Mouse (Mus musculus): ENCODE measurements at regions not wholly inside any gene's neighbourhood (a gene's known extent, or its start where the extent isn't known, plus 50 kb on each side); places are given as distances from the start of the nearest gene placed in this dataset.
A peak's percentile ranks its signal among the peaks of the same experiment; 100 is the strongest.

DNA sequence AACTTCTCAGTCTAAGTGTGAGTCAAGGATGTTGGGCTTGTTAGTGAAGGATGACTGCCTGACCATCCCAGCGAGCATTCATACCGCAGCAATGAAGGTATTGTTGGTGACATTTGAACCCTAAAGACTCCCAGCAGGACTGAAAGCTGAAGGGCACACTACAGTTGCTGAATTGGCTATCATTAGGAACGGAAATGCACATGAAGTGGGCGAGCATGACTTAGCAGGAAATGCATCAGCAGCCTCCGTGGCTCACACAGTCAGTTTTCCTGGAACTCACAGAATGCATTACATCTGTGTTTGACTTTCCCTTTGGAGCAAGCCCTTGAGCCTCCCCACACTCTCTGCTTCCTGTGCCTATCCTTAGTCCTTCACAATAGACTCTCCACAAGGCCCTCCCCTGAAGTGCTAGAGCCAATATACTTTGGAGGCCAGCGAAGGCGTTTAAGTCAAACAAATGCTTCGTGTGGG is 63.9 kb downstream of the Tmco5 start:
- DNase-seq: no peak

DNA sequence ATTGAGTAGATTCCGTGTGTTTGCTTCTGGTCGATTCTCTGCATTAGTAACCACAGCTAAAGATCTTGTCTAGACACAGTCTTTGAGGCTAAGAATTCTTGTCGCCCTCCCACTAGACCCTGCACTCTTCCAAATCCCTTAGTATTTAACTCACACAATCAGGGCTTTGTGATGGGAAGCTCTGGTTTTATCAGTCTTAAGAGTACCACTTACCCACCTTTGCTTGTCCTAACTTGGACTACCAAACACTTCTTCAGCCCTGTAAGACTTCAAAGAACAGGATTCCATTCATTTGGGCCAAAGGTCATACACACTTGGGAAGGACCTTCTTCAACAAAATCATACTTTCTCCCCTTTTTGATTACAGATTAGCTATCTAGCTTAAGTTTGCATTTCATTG is 70.0 kb downstream of the Tmco5 start:
- no peak for DNase-seq

DNA sequence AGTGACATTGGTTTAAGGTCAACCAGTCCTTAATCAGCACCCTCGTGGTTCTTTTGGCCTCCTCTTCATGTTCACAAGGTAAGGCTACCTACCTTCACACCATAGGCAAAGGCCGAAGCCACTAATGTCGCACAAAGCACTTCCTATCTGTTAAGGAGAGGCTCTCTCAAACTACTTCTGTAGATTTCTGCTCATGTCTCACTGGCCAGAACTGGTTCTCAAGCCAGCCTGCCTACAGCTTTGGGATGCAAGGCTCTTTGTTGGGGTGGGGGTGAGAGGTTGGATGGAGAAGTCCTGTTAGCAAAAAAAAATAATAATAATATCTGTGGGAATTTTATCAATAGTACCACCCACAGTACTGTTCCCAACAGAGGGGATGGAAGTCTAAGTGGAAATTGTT is 71.2 kb downstream of the Tmco5 start:
- no peak for DNase-seq

DNA sequence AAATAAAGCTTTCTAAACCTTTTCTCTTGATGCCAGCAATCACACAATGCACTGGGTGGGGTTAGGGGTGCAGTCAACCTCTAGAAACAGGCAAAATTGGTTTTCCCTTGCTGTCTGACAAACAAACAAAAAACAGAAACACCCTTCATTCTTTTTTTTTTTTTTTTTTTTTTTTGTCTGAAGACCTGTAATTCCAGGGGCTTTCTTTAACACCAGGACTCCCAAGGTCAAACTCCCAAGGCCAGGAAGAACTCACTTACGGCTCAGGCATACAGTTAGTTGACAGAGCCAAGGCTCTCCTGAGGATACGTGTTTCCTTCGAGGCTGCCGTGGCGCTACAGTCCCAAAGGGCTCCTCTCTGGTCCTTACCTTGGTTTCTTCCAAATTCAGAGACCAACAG is 71.7 kb downstream of the Tmco5 start:
- no peak for DNase-seq

DNA sequence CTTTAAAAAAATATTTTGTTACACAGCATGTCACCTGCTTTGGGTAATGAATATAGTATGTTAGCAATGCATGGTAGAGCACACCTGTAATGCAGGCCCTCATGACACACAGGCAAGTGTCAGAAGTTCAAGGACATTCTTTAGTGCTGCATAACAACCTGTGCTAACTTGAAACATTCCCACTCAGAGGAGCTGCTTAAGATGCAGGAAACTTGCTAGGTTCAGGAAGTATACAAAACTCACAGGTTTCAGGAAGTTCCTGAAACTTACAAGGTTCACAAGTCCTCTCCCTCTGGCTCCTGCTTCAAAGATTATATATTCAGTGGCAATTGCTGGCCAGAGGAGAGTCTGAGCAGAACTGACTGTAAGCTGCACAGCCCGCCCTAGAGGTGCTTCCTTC is 73.0 kb downstream of the Tmco5 start:
- DNase-seq: no peak

DNA sequence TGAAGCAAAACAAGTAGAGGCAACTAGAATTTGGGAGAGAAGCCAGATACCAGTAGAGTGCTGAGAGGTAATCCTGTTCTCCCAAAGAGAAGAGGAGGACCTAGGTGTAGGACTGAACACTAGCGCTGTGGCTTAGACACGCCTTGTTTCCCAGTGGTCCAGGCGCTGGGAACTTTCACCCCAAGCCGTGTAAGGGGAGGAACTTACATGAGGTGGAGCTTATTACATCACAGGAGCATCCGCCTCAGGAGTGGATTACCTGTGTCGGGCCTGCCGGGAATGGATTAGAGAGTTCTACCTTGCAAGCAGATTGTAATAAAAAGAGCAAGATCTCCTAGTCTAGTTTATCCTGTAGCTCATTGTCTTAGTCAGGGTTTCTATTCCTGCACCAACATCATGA is 75.8 kb downstream of the Tmco5 start:
- DNase-seq: no peak

DNA sequence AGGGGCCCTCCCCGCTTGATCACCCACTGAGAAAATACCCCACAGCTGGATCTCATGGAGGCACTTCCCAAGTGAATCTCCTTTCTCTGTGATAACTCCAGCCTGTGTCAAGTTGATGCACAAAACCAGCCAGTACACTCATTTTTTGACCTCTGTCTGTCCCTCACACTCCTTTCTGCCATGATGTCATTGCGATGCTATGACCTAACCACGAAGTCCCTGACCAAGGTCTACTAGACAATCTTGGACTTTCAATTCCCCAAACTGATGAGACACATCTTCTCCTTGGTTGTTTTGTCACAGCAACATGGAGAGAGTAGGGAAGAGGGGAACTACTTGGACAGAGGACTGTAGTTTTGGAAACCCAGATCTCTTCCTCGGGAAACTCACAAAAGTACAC is 76.4 kb downstream of the Tmco5 start:
- DNase-seq: no peak

DNA sequence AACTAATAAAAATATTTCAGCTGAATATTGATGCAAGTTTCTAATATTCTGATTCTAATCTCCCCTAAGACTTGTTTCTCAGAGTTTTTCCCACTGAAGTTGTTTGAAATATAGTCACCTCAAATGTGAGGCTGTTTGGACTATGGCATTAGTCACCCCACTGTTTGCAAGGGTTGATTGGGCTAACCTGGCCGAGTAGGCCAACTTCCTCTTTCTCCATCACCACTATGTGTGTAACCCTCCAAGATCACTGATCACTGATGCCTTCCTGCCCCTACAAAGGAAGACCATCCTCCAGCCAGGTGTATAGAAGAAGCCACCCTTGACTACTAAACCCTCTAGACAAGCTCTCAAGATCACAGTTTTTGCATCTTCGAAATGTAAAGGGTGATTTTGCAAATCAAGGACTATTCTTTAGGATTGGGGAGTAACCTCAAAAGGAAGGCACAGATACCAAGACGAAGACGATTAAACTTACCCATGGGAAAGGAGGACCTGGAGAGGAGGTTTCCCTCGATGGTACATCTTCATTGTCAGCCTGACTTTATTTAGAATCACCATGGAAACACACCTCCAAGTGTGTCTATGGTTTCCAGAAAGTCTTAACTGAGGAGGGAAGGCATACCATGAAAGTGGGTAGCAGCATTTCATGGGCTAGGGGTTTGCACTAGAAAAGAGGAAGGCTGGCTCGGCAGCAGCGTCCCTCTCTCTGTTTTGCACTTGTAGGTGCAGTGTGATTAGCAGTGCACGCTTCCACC is 84.8 kb downstream of the Tmco5 start:
- DNase-seq: no peak

DNA sequence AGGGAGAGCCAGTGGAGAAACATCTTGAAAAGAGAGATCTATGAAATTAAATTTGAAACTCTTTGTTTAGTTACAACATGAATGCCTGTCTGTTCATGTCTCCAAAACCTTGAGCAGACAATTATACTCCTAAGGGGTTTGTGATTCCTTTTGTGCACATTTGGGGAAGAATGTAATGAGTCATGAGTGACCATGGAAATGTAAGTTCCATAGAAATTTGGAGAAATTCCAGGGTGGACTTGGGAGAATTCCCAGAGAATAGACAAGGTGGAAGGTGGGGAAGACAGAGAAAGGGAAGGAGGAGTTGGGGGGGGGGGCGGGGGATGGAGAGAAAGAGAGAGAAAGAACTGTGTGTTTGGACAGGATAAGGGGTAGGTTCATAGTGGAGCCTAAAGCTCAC is 87.8 kb downstream of the Tmco5 start:
- no peak for DNase-seq

DNA sequence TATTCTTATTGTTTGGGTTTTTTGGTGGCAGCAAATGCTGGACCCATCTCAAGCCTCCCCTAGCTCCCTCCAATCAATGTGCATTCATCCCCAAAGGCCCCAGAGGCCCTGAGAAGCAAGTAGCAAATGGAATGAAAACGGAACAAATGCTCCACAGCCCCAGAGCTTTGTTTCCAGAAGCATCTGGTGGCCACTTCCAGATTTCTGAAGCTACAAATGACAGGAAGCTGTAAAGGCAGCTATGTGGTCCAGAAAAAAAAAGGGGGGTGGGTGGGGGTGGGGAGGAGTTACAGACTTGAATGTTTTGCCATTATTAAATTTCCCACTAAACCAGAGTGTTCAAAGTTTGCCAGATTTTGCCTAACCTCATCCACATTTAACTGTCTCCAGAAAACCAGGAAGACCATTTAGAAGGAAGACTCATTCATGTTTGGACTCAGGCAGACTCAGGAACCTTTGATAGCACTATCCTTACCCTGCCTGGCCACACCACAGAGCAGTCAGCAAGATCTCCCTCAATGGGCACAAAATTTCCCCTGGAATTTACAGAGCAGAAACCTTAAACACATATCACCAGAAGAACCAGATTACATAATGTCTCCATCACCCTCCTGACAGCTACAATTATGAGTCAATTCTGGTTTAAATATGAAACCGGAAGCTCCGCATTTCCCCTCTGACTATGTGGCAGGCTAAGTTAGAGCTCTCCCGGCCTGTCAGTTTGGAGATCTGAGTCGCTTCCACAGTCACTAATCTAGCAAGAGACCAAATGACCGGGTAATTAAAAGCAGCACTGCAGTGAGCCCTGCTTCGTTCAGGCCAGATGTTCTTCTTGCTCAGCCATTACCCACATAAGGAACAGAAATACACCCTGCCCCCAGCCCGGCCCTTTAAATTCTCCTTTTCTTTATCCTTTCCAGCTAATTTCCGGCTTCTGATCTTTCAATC is 93.4 kb downstream of the Tmco5 start:
- peak in 1 of 2 experiments; percentile 39 for DNase-seq

DNA sequence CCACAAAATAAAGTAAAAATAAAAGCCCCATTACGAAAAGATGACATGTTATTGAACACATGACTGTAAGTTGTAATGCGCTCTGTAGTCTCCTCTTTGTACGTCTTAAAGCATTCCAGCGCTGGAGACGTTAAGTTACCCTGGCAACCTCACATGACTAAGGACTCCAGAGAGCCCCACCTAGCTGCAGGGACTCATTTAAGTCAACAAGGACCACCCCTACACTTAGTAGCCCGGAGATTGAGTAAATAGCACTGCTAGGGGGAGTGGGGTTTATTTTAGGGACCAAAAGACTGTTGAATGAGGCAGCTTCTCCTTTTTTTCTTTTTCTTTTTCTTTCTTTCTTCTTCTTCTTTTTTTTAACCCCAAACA is 94.1 kb downstream of the Tmco5 start:
- no peak for DNase-seq

DNA sequence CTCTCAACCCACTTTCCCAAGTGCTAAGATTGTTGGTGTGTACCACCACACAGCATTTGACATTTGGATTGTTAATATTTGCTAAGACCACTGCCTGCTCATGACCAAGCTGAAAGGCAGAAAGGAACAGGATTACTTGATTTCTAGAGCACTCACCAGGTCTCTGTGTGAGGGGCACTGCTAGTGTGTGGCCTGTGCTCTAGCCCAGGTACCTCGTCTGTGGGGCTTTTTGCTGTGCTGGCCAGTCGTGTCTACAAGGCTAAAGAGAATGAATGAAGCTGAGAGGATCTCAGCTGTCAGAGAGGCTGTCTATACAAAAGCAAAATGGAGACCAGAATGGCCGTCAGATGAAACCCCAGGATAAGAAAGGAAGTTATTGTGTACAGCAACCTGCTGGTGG is 95.0 kb downstream of the Tmco5 start:
- DNase-seq: no peak

DNA sequence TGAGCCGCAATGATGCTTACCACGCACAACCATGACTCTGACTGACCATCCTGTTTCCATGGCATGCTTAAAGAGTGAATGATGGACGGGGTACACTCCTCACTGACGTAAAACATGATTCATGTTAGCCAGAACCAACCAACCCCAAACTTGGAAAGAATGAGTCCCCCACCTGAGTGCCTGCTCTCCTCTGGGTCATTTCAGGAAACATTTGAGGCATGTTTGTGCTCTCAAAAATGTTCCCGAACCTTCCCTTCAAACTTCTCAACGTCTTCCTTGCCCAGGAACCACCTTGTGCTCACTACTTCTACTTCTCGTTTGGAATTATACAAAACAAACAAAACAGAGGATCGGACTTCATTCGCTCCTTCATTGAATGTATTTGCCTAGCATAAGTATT is 95.7 kb downstream of the Tmco5 start:
- DNase-seq: no peak

DNA sequence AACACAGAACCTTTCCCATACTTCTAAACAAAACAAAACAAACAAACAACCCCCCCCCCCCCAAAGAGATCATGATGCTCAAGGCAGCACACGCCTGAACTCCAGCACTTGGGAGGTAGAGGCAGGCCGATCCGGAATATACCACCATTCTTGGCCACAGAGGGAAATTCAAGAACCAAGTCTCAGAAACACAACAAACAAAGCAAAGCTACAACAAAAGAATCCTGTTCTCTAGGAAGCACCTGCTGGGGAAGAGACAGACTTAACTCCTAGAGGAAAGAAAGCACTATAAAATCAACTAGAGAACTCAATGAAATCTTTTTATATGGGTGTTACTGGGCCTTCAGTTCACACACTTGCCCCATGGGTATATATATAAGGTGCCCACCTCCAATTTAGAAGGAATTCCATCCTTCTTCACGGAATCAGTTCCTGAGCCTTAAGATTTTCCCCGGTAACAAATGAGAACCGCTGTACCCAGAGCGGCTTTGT is 96.1 kb downstream of the Tmco5 start:
- DNase-seq: no peak

DNA sequence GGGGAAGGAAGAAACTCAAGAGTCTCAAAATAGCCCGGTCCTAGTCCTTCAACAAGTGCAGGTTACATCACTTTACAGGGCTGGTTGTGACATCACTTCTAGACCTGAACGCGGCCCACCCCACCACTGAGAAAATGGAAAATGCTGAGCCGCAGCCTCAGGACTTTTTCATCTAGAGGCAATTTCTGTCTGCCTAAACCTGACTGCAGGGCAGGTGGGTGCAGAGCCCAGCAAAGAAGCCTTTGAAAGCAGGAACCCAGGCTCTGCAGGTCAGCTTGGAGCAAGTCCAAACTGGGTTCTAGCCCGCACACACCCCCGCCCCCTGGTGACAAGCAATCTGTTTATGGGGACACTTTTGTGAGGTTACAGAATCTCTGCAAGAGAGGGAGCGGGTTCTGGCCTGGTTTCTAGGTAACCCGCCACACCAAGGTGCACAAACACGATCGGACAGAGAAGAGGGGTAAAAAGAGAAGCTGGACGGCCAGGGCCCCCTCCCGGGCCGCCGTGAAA is 96.7 kb downstream of the Tmco5 start:
- DNase-seq: peak; percentile 46 to 52

DNA sequence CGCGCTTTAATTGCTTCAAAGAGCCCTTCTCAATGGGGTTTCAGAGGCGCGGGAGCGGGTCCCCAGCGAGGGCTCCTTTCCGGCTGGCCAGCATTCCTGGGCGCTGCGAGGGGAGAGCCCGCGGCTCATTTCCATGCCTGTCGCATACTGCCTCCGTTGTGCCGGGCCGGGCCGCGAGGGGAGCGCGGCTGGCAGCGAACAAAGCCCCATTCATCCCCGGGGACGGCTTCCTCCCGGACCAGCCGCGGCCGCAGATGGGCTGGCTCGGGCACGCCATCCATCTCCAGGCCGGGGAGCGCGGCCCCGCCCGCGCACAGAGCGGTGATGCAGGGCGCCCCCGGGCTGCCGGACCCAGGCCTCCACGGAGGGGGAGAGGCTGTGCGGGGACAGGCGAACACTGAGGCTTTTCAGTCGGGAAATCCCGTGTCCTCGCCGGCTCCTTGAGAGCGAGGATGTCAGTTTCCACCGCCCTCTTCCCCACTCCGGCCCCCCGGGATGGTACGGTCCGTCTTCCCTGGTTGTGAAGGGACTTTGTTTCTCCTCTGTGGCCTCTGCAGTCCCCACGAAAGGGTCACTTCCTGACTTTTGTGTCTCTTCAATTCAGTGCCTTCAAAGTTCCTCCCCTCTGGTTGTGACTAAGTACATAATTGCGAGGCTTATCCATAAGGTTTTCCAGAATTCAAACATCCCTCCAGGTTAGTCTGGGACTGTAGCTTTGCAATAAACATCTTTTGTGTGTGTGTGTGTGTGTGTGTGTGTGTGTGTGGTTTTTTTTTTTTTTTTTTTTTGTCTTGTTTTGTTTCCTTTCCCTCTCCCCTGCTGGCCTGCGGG is 97.3 kb downstream of the Tmco5 start:
- peak; percentile 64 to 83 for DNase-seq

DNA sequence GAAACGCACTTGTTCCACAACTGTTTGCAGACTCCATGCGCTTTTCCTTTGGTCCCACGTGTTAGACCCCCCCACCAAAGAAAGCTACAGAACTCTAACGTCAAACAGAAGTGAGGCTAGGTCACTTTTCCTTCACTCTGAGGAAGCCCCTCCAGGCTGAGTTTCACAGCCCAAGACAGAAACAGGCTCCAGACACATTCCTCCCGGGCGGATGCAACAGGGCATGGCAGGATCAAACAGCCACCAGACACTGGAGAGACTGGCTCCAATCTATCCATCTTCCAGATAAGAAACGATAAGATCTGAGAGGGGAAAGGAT is 97.9 kb downstream of the Tmco5 start:
- peak; percentile 14 to 50 for DNase-seq

DNA sequence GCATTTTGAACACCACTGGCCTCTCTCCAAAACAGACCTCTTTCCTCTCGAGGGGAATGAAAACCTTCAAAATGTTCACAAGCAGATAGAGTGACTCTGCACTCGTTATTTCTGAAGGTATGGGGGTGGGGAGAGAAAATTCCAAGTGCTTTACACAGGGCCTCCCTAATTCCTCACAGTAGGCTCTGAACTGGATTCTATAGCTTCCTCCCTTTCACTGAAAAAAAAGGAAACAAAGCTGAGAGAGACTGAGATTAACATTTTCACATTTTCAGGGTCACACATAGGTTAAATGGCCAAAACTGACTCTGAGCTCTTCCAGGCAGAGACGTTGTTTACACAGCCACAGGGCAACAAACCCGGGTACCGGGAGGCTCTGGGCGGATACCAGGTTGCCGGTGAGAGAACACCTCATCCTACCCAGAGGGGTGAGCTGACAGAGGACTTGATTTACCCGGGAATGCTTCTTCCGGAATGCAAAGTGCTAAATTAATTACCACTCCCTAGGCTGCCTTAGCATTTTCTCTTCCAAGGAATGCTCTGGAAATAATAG is 98.5 kb downstream of the Tmco5 start:
- no peak for DNase-seq

DNA sequence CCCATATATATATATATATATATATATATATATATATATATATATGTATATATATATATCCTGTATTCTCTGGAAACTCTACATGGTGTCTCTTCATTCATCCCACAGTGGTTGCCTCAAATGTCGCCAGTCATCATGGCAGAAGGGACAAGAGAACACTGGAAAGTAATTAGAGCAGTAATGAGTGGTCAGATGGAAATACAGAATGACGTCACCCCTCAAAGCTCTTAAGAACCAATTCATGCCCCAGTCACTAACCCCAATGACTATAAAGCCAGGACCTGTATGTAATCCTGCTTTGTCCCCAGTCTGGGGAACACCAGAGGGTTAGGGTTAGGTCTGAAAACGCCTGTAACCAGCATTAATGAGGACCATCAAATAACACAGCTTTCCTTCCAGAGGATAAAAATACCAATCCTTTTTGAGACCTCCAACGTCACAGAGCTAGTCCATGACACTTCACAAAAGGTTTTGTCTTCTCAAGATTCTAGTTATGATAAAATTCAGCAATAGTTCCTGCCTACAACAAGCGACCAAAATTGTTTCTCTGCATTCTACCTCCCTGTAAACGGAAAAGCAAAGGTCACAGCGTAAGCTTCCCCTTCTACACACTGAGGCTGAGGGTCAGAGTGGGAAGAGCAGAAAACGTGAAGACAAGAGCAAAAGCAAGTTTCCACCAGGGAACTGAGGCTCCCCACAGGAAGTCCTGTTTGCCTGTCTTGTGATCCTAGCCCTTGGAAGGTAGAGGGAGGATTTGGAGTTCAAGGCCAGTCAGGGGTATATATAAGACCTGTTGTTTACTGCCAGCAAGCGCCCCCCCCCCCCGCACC is 99.5 kb downstream of the Tmco5 start:
- no peak for DNase-seq

DNA sequence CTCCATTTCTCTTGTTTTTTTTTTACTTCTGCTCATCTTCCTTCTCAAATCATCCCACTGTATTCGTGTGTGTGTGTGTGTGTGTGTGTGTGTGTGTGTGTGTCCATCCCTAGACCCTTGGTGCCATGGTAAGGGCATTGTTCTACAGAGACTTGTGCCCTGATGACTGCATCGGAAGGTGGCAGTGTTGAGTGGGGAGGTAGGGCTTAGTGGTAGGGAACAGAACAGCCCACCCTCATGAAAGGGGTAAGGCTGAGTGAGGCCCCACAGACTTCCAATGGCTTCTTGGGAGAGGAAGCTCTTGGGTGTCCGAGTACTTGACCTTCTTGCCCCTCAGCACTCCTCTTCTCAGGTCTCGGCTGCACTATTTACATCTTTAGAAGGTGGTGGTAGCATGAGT is 100.3 kb downstream of the Tmco5 start:
- DNase-seq: no peak

DNA sequence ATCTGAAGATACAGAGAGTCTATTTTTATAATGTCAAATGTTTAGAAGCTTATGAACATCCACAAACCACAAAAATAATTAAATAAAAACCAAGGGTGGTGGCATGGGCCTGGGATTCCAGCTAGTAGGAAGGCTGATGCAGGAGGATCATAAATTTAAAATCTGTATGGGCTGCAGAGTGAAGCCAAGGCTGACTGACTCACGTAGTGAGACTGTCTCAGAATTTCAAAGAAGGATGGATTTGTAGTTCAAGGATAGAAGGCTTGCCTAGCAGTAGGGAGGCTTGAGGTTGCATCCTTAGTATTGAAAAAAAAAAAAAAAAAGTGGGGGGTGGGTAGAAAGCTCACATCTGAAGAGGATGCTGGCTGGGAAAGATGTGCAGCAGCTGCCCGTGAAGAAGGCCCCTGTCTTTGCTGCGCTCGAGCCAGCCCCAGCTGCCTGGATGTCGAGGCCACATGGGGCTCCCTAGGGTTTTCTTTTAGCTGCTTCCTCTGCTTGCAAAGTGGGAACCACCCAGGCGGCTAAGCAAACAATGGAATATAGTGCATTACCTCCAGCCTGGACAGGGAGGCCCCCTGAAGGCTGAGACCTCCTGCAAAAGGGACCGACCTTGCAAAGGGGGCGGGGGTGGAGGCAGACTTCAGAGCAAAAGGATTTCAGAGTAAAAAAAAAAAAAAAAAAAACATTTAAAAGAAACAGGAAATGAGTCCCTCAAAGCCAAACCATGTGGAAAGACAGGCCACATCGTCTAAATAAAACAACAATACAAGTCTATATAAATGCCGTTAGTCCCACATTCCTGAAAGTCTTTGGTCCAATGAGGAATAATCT is 101.3 kb downstream of the Tmco5 start:
- peak; percentile 51 to 74 for DNase-seq

Measured in kidney, postnatal 25 days (tissue).